Mouse (Mus musculus): ENCODE data around the gene Rxfp2. TPM values are rescaled to one million over a fixed set of nuclear protein-coding genes. Genes with fewer than 3 reads are reported as not detected.

The Rxfp2 gene
- polyA plus RNA-seq, 1 experiment from 2014 or later, result 0.33 TPM

DNA sequence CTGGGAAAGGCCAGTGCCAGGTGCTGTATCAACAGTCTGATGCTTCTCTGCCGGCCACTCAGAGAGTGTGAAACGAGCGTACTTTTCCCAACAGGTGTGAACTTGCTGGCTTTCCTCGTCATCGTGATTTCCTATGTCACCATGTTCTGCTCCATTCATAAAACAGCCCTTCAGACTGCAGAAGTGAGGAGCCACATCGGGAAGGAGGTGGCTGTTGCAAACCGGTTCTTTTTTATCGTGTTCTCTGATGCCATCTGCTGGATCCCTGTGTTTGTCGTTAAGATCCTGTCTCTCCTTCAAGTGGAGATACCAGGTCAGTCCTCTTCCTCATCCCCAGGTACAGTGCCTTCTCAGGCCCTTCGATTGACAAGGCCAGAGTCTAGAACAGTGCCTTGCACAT lies 51.6 kb downstream of the Rxfp2 start:
- H3K4me1 ChIP-seq (replicated peaks; ENCODE audit: control insufficient read depth, insufficient read depth, low read length), result no peaks in the 10 kb centered on the region
- no peak overlapping the region for H3K27ac ChIP-seq (ENCODE audit: low read depth, low read length)
- ATAC-seq (replicated peaks; ENCODE audit: low FRiP score), result no peak
- WGBS, result 17% methylated on average over 10 of the region's 10 CpGs
- no peak overlapping the region for H3K4me3 ChIP-seq (ENCODE audit: low read depth, low read length)
- no peak for DNase-seq (ENCODE audit: low spot score)
- H3K9ac ChIP-seq (ENCODE audit: low read length), result no peak overlapping the region
- H3K27me3 ChIP-seq (ENCODE audit: control insufficient read depth, insufficient read depth, low read length), result no peaks in the 10 kb centered on the region
- no peaks in the 10 kb centered on the region for H3K36me3 ChIP-seq (ENCODE audit: control insufficient read depth, insufficient read depth, low read length)
- no peak overlapping the region for H3K4me2 ChIP-seq (ENCODE audit: low read depth, low read length, severe bottlenecking)
- H3K9me3 ChIP-seq (ENCODE audit: control insufficient read depth, low read length), result no peaks in the 10 kb centered on the region

DNA sequence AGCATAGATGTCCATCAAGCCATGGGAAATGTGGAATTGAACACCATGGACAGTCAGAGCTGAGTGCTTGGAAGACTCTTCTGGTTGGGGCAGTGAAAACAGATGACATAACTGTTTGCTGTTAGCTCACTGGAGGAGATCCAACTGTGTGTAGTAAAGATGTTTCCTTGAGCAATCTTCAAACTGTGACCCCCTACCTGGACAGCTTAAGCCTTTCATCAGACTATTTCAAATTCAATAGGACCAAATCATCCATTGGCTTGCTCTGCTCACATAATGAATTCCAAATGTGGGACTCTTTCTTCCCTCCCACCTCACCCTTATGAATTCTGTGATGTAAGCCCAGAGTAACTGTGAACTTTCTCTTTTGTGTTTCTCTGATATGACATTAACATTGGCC lies 53.3 kb downstream of the Rxfp2 start:
- H3K4me1 ChIP-seq (replicated peaks; ENCODE audit: control insufficient read depth, insufficient read depth, low read length), result no peaks in the 10 kb centered on the region
- H3K27ac ChIP-seq (ENCODE audit: low read depth, low read length), result no peak overlapping the region
- ATAC-seq (replicated peaks; ENCODE audit: low FRiP score) (no peak), DNase-seq (ENCODE audit: low spot score) (no peak)
- H3K4me3 ChIP-seq (ENCODE audit: low read depth, low read length), result no peak overlapping the region
- H3K9ac ChIP-seq (ENCODE audit: low read length), result no peak overlapping the region
- no peaks in the 10 kb centered on the region for H3K27me3 ChIP-seq (ENCODE audit: control insufficient read depth, insufficient read depth, low read length)
- H3K9me3 ChIP-seq (ENCODE audit: control insufficient read depth, low read length), result no peaks in the 10 kb centered on the region
- H3K36me3 ChIP-seq (ENCODE audit: control insufficient read depth, insufficient read depth, low read length), result no peaks in the 10 kb centered on the region
- no peak overlapping the region for H3K4me2 ChIP-seq (ENCODE audit: low read depth, low read length, severe bottlenecking)

DNA sequence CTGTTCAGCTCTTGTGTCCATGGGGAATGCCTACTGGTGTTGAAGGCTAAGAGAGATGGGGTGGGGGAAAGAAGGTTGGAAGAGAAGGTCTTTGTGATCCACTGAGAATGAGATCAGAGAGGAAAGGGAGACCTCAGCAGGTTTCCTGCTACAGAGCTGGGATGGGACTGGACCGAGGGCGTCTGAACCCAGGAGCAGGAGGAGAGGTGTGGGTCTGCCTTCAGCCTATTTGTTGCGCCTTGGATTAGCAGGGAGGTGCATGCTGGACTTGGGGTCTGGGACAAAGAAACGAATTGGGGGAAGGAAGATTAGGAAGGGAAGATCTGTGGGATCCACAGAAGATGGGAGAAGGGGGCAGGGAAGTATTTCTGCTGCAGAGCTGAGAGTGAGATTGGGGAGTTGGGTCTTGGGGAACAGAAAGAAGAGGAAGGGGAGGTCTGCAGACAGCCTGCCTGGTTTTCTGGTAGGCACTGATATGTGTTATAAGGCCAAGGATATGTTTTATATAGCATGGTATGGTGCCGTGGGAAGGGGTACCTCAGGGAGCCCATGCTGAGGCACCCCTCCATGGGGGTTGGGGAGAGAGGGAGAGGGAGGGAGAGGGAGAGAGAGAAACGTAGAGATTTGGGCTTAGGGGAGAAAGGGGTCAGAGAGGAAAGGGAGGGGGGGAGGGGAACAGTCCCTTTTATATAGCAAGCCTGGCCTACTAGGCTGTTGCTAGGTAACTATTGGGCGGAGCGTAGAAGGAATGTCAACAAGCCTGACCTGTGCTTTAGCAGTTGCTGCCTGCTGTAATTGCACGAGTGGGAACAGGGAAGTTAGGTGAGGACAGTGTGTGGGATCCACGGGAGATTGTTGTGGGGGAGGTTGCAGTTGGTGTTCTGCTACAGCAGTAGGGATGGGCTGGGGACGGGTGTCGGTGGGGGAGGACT lies 61.7 kb downstream of the Rxfp2 start:
- peak; percentile 94 for ATAC-seq (replicated peaks; ENCODE audit: low FRiP score)
- H3K9me3 ChIP-seq (ENCODE audit: control insufficient read depth, low read length), result no peaks in the 10 kb centered on the region
- peak; percentile 73 for DNase-seq (ENCODE audit: low spot score)
- H3K4me2 ChIP-seq (ENCODE audit: low read depth, low read length, severe bottlenecking), result peak overlapping the region; percentile 22
- no peaks in the 10 kb centered on the region for H3K36me3 ChIP-seq (ENCODE audit: control insufficient read depth, insufficient read depth, low read length)
- H3K4me3 ChIP-seq (ENCODE audit: low read depth, low read length), result no peak overlapping the region
- H3K4me1 ChIP-seq (replicated peaks; ENCODE audit: control insufficient read depth, insufficient read depth, low read length), result no peaks in the 10 kb centered on the region
- no peaks in the 10 kb centered on the region for H3K27me3 ChIP-seq (ENCODE audit: control insufficient read depth, insufficient read depth, low read length)
- no peak overlapping the region for H3K9ac ChIP-seq (ENCODE audit: low read length)
- no peak overlapping the region for H3K27ac ChIP-seq (ENCODE audit: low read depth, low read length)
- WGBS, result 16% methylated on average over 12 of the region's 12 CpGs

DNA sequence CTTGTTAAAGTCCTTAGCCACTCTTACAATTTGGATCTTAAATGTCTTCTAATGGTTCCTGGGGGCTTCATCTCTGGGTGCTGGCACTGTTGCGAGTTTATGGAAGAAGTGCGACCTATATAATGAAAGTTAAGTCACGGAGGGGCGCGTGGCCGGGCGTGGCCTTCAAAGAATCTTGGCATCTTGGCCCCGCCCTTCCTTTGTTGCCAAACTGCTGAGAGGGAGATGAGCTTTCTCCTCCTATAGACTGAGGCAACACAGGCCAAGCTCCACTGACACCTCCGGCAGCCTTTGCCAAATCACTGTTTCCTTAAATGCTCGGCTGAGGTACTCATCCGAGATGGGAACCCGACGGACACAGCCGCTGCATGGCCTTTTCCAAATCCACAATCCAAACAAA lies 64.2 kb downstream of the Rxfp2 start:
- no peak overlapping the region for H3K4me2 ChIP-seq (ENCODE audit: low read depth, low read length, severe bottlenecking)
- WGBS, result 92% methylated on average over 14 of the region's 14 CpGs
- H3K36me3 ChIP-seq (ENCODE audit: control insufficient read depth, insufficient read depth, low read length), result no peaks in the 10 kb centered on the region
- ATAC-seq (replicated peaks; ENCODE audit: low FRiP score) (no peak), DNase-seq (ENCODE audit: low spot score) (no peak)
- H3K9ac ChIP-seq (ENCODE audit: low read length), result no peak overlapping the region
- H3K4me3 ChIP-seq (ENCODE audit: low read depth, low read length), result no peak overlapping the region
- H3K27me3 ChIP-seq (ENCODE audit: control insufficient read depth, insufficient read depth, low read length), result no peaks in the 10 kb centered on the region
- no peaks in the 10 kb centered on the region for H3K4me1 ChIP-seq (replicated peaks; ENCODE audit: control insufficient read depth, insufficient read depth, low read length)
- H3K27ac ChIP-seq (ENCODE audit: low read depth, low read length), result no peak overlapping the region
- no peaks in the 10 kb centered on the region for H3K9me3 ChIP-seq (ENCODE audit: control insufficient read depth, low read length)

DNA sequence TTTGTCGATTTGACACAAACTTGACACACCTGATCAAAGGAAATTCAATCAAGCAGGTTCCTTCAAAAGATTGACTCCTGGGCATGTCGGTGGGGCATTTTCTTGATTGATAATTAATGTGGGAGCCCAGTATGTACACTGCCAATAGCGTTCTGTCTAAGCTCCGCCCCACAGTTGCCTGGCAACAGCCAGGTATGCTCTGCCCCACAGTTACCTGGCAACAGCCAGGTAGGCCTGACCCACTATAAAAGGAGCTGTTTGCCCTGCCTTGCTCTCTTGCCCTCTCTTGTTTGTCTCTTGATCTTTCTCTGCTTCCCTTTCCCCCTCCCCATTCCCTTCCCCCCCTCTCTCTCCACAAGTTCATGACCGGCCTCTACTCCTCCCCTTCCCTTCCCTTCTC lies 64.7 kb downstream of the Rxfp2 start:
- DNase-seq (ENCODE audit: low spot score) (no peak), ATAC-seq (replicated peaks; ENCODE audit: low FRiP score) (no peak)
- WGBS, result 64% methylated on average over 5 of the region's 5 CpGs
- H3K36me3 ChIP-seq (ENCODE audit: control insufficient read depth, insufficient read depth, low read length), result no peaks in the 10 kb centered on the region
- no peak overlapping the region for H3K9ac ChIP-seq (ENCODE audit: low read length)
- H3K4me3 ChIP-seq (ENCODE audit: low read depth, low read length), result no peak overlapping the region
- no peaks in the 10 kb centered on the region for H3K4me1 ChIP-seq (replicated peaks; ENCODE audit: control insufficient read depth, insufficient read depth, low read length)
- H3K27ac ChIP-seq (ENCODE audit: low read depth, low read length), result no peak overlapping the region
- H3K27me3 ChIP-seq (ENCODE audit: control insufficient read depth, insufficient read depth, low read length), result no peaks in the 10 kb centered on the region
- no peak overlapping the region for H3K4me2 ChIP-seq (ENCODE audit: low read depth, low read length, severe bottlenecking)
- no peaks in the 10 kb centered on the region for H3K9me3 ChIP-seq (ENCODE audit: control insufficient read depth, low read length)

DNA sequence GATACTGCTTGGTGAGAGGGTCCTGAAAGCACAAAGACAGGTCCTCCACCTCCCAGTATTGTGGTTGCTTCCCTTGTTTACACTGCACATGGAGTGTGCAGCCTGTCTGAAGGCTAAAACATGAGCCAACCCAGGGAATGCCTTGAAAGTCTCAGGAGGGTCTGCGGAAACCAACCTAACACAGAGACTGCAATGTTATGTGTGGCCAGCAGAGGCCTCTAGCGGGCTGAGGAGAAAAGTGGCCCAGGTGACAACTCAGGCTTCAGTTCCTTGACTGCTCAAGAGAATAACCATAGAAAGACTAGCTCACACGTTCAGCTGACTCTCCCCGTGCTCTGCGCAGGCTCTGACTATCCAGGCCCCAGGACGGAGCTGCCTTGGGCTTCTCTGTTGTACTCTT lies 79.1 kb downstream of the Rxfp2 start:
- Histone ChIP-seq H3K27ac (ENCODE audit: low read depth, low read length) (no peak overlapping the region), H3K4me1 (replicated peaks; ENCODE audit: control insufficient read depth, insufficient read depth, low read length) (no peaks in the 10 kb centered on the region), H3K9ac (ENCODE audit: low read length) (no peak overlapping the region), H3K36me3 (ENCODE audit: control insufficient read depth, insufficient read depth, low read length) (no peaks in the 10 kb centered on the region), H3K9me3 (ENCODE audit: control insufficient read depth, low read length) (no peaks in the 10 kb centered on the region), H3K4me2 (ENCODE audit: low read depth, low read length, severe bottlenecking) (no peak overlapping the region), H3K4me3 (ENCODE audit: low read depth, low read length) (no peak overlapping the region), H3K27me3 (ENCODE audit: control insufficient read depth, insufficient read depth, low read length) (no peaks in the 10 kb centered on the region)
- WGBS, result 8% methylated on average over 6 of the region's 6 CpGs
- DNase-seq (ENCODE audit: low spot score) (peak; percentile 72), ATAC-seq (replicated peaks; ENCODE audit: low FRiP score) (peak; percentile 71)

DNA sequence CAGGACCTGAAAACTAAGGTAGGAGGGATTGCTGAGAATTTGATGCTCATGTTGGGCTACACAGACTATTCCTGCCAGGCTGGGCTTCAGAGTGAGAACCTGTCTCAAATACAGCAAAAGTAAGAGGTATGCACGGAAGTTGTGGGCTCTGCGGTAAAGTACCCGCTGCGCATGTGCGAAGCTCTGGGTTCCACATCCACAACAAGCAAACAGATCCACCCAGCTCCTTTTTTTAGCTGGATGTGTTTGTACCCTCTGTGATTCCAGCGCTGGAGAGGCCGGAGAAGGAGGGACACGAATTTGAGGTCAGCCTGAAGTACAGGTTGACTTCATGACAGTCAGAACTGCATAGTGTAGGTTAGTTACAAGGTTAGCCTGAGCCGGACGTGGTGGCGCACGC lies 80.3 kb downstream of the Rxfp2 start:
- Histone ChIP-seq H3K4me3 (ENCODE audit: low read depth, low read length) (no peak overlapping the region), H3K4me1 (replicated peaks; ENCODE audit: control insufficient read depth, insufficient read depth, low read length) (no peaks in the 10 kb centered on the region), H3K4me2 (ENCODE audit: low read depth, low read length, severe bottlenecking) (no peak overlapping the region), H3K9ac (ENCODE audit: low read length) (no peak overlapping the region), H3K27ac (ENCODE audit: low read depth, low read length) (no peak overlapping the region), H3K27me3 (ENCODE audit: control insufficient read depth, insufficient read depth, low read length) (no peaks in the 10 kb centered on the region), H3K36me3 (ENCODE audit: control insufficient read depth, insufficient read depth, low read length) (no peaks in the 10 kb centered on the region), H3K9me3 (ENCODE audit: control insufficient read depth, low read length) (no peaks in the 10 kb centered on the region)
- ATAC-seq (replicated peaks; ENCODE audit: low FRiP score), result no peak
- 96% methylated on average over 12 of the region's 12 CpGs for WGBS
- no peak for DNase-seq (ENCODE audit: low spot score)

DNA sequence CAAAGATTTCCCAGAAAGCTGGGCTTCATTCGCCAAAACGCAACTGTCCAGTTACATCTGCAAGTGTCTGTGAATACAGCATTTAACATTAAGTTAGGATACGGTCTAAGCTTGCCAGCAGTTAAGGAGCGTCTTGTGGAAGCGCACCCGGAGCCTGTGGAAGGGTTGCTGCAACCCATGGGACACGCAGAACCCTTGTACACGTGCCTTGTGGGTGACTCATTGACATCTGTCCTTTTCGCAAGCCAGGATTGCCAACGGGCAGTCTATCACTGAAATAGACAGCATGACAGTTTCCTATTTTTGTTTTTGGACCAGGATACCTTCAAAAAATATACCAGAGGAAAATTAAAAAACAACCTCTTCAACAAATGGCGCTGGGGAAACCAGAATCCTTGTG lies 83.3 kb downstream of the Rxfp2 start:
- ATAC-seq (replicated peaks; ENCODE audit: low FRiP score), result no peak
- Histone ChIP-seq H3K27me3 (ENCODE audit: control insufficient read depth, insufficient read depth, low read length) (no peaks in the 10 kb centered on the region), H3K4me2 (ENCODE audit: low read depth, low read length, severe bottlenecking) (no peak overlapping the region), H3K9ac (ENCODE audit: low read length) (no peak overlapping the region), H3K4me1 (replicated peaks; ENCODE audit: control insufficient read depth, insufficient read depth, low read length) (no peaks in the 10 kb centered on the region), H3K4me3 (ENCODE audit: low read depth, low read length) (no peak overlapping the region), H3K36me3 (ENCODE audit: control insufficient read depth, insufficient read depth, low read length) (no peaks in the 10 kb centered on the region), H3K9me3 (ENCODE audit: control insufficient read depth, low read length) (no peaks in the 10 kb centered on the region), H3K27ac (ENCODE audit: low read depth, low read length) (no peak overlapping the region)
- 90% methylated on average over 11 of the region's 11 CpGs for WGBS
- no peak for DNase-seq (ENCODE audit: low spot score)

DNA sequence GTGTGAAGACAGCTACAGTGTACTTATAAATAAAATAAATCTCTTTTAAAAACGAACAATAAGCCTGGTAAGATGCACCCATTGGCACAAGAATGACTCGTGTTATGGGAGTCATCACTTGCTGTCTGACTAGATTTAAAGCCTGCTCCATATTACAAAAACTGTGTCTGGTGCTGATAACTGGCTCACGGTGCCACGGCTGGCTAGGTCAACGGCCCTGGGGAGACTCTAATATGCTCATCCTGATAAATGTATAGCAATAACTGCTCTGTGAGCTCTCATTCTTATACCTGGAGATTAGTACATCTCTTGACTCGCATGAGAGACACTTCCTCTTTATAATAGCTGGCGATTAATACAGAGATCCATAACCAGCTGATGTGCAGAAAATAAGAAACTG lies 87.9 kb downstream of the Rxfp2 start:
- no peak overlapping the region for H3K4me3 ChIP-seq (ENCODE audit: low read depth, low read length)
- 93% methylated on average over 7 of the region's 7 CpGs for WGBS
- H3K27ac ChIP-seq (ENCODE audit: low read depth, low read length), result no peak overlapping the region
- no peak for ATAC-seq (replicated peaks; ENCODE audit: low FRiP score)
- DNase-seq (ENCODE audit: low spot score), result no peak
- H3K9me3 ChIP-seq (ENCODE audit: control insufficient read depth, low read length), result no peaks in the 10 kb centered on the region
- H3K36me3 ChIP-seq (ENCODE audit: control insufficient read depth, insufficient read depth, low read length), result no peaks in the 10 kb centered on the region
- no peak overlapping the region for H3K4me2 ChIP-seq (ENCODE audit: low read depth, low read length, severe bottlenecking)
- no peak overlapping the region for H3K9ac ChIP-seq (ENCODE audit: low read length)
- no peaks in the 10 kb centered on the region for H3K4me1 ChIP-seq (replicated peaks; ENCODE audit: control insufficient read depth, insufficient read depth, low read length)
- H3K27me3 ChIP-seq (ENCODE audit: control insufficient read depth, insufficient read depth, low read length), result no peaks in the 10 kb centered on the region
